Mouse (Mus musculus): ENCODE data around the gene Apobec3.
"Not testable (repeated sequence)": the region's sequence is repeated elsewhere in the genome, so short reads cannot be mapped to it uniquely, and the experiment has no call there.

Apobec3 gene

DNA sequence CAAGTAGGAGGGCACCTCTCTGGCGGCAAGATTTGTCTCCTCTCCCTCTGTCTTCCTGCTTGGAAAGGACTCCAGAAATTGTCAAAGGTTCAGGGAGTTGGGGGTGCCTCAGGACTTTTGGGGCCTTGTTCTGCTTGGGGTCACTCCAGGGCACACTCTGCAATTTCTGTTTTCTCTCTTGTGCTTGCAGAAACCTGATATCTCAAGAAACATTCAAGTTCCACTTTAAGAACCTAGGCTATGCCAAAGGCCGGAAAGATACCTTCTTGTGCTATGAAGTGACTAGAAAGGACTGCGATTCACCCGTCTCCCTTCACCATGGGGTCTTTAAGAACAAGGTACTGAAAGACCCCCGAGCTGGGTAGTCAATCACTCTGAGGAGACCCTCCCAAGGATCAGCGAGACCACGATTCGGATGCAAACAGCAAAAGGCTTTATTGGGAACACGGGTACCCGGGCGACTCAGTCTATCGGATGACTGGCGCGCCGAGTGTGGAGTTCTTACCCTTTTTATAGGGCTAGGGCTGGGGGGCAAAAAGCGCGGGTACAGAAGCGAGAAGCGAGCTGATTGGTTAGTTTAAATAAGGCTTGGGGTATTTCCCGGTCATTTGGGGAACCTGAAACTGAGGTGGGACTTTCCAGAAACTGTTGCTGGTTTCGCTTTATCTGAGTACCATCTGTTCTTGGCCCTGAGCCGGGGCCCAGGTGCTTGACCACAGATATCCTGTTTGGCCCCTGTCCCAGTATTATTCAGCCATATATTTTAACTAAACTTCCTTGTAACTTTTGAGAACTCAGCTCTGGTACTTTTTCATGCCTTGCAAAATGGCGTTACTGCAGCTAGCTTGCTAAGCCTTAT is 4.0 kb downstream of the Apobec3 start:
- peak; percentile 23 to 44 for DNase-seq (ENCODE audit: low spot score in 2 of 2)

DNA sequence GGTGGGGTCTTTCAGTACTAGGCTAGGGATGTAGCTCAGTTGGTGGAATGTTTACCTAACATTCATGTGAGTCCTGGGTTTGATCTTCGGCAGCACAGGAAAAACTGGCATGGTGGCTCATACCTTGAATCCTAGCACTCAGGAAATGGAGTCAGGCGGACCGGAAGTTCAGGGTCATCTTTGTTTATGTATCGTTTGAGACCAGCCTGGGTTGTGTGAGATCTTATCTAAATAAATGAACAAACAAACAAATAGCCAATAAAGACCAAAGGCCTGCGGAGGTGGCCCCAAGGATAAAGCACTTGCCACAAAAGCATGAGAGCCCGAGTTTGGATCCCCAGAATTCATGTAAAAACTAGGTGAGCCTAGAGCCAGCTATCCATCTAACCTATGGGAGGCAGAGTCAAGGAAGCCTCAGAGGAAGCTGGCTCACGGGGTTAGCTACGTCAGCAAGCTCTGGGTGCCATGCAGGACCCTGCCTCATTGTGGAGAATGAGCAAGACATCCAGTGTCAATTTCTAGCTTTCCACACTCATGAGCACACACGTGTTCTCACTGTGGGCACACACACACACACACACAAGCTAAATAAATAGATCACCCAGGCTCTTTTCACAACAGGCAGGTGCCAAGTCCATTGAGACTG is 4.7 kb downstream of the Apobec3 start:
- no peak for DNase-seq (ENCODE audit: low spot score in 2 of 2)

DNA sequence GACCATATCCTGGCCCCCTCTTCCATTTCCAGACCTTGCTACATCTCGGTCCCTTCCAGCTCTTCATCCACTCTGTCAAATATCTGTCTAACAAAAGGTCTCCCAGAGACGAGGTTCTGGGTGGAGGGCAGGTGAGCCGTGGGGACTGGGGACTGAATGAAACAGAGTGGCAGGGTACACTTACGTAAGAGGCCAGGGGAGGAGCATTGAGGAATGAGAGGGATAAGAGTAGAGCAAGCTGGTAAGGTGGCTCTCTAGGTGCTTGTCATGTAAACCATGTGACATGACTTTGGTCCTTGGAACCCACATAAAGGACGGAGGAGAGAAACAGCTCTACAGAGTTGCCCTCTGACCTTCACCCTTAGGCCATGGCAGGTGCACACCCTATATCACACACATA is 7.5 kb downstream of the Apobec3 start:
- DNase-seq (ENCODE audit: low spot score in 2 of 2) = no peak

DNA sequence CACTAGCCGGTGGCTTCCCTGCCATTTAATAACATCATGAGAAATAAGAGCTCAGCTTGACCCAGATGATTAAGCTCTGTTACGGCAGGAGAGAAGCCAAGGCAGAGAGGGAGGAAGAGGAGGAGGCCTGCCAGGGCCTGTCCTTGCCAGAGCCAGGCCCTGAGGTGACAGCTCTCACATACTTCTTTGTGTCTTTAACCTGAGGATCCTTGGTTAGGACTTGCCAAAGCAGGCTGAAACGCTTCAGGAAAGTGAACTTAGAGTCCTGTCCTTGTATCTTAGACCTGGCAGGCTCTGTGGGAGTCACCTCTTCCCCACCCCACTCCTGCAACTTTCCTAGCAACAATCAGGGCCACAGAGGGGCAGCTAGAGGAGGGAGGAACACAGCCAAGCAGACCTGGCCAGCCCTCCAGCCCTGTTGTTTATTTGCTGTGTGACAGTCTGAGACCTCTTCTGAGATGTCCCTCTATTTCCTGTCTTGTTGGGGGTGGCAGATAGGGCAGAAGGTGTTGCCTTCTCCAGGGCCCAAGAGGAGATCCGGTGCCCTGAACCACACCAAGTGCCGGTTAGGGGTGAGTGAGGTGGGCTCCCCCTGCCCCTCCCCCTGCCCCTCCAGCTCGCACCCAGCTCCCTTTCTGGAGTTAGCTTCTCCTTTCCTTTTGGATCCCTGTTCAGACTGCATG is 8.5 kb downstream of the Apobec3 start:
- no peak for DNase-seq (ENCODE audit: low spot score in 2 of 2)

DNA sequence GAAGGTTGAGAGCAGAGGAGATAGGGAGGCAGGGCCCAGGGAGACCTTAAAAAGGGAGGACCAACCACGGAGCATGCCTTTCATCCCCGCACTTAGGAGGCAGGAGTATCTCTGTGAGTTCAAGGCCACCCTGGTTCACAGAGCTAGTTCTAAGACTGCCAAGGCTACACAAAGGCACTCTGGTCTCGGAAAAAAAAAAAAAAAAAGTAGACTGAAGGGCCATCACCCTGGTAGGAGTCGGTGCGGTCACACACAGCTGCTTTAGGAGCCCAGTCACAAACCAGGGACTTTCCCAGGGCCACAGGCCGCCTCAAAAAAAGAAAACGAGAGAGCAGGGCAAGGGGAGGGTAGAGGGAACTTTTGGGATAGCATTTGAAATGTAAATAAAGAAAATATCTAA is 9.3 kb downstream of the Apobec3 start:
- DNase-seq (ENCODE audit: low spot score in 2 of 2) = no peak

DNA sequence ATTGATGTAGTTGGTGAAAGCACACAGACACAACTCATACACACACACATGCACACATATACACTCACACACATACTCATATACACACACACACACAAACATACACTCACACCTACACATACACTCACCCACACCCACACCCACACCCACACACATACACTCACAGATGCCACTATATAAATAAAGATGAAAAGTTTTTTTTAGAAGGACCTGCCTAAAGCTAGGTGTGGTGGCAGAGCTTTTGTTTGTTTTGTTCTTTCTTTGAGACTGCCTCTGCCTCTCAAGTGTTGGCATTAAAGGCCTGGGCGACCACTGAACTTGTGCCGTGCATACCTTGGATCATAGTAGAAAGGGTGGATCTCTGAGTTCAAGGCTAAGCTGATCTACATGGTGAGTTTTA is 9.9 kb downstream of the Apobec3 start:
- DNase-seq (ENCODE audit: low spot score in 2 of 2) = no peak

DNA sequence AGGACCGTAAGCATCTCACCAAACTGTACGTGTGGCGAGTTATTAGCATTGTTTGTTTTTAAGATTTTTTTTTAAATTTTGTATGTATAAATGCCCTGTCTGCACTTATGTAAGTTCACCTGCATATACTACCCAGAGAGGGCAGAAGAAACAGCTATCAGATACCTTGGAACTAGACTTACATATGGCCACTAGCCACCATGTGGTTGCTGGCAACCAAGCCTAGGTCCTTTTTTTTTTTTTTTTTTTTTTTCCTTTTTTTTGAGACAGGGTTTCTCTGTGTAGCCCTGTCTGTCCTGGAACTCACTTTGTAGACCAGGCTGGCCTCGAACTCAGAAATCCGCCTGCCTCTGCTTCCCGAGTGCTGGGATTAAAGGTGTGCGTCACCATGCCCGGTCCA is 11.6 kb downstream of the Apobec3 start:
- DNase-seq (ENCODE audit: low spot score in 2 of 2) = not testable (repeated sequence)

DNA sequence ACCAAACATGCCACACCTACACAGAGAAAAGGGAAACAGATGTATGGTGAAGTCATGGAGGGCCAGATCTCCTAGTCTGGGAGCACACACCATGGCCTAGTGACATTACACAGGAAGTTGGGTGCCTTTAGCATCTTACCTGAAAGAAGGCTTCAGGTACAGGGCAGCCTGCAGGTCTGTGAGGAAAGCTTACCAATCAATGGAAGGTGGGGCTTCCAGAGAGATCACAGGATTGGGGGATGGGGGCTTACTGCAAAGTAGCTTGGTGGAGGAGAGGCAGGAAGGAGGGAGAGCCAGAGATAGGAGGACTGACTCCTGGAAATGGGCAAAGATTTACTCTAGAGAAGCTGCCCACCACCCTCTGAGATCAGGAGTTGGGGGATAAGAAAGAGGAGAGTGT is 12.5 kb downstream of the Apobec3 start:
- DNase-seq (ENCODE audit: low spot score in 2 of 2) = no peak

DNA sequence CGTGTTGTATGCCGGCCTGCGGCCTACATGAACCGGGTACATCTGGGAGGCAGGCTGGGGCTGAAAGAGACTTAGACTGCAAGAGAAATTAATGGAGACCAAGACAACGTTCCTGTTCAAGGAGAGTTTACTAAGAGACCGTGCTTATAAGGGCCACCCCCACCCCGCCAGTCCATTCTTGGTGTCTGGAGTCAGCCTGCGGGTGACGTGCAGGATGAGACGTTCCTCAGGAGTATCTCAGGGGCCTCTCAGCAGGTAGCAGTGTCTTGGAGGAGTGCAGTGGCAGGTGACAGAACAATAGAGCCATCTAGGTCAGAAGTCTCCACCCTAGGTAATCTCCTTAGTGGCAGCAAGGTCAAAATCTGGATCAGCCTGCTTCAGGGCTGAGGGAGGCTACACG is 13.2 kb downstream of the Apobec3 start:
- DNase-seq (ENCODE audit: low spot score in 2 of 2) = not testable (repeated sequence)

DNA sequence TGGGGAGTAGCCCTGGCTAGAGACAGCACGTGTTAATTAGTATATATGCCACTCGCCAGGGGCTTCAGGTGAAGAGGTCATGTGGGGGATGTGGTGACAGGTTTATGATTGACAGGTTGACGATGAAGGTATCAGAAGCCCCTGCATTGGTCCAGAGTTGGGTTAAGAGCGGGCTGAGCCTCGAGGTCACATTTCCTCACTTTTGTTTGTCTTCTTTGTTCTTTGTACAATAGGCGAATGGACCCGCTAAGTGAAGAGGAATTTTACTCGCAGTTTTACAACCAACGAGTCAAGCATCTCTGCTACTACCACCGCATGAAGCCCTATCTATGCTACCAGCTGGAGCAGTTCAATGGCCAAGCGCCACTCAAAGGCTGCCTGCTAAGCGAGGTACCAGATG is 13.8 kb downstream of the Apobec3 start:
- no peak for DNase-seq (ENCODE audit: low spot score in 2 of 2)

DNA sequence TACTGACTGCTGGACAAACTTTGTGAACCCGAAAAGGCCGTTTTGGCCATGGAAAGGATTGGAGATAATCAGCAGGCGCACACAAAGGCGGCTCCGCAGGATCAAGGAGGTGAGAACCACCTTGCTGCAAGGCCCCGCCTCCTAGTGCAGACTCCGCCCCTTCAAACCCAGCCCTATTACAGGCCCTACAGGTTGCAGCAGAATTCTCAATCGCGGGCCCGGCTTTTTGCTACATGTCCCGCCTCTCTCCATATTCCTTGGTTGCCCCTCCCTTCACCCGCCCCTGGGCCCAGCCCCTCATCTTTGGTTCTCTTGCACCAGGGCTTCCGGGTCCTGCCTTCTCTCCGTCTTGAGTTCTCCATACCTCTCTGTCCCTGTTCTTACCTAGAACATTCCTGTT is 15.4 kb downstream of the Apobec3 start:
- no peak for DNase-seq (ENCODE audit: low spot score in 2 of 2)

DNA sequence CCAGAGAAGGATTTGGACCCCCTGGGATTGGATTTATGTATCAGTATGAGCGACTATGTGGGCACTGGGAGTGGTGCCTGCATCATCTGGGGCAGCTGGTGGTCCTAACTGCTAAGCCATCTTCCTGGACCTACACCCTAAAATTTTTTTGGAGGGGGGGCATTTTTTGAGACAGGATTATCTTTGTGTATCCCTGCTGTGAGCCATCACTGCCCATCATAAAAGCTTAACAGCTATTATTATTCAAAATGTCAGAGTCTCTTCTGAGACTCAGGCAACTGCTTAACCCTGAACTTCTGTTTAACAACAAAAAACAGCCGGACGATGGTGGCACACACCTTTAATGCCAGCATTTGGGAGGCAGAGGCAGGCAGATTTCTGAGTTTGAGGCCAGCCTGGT is 17.5 kb downstream of the Apobec3 start:
- not testable (repeated sequence) for DNase-seq (ENCODE audit: low spot score in 2 of 2)

DNA sequence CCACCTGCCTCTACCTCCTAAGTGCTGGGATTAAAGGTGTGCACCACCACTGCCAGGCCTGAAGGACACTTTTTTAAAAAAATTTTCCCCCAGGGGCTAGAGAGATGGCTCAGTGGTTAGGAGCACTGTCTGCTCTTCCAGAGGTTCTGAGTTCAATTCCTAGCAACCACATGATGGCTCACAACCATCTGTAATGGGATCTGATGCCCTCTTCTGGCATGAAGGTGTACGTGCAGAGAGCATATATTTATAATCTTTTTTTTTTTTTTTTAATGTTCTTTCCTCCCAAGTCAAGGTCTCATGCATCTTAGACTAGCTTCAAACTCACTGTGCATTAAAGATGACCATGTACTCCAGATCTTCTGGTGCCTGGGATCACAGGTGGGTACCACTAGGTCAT is 19.4 kb downstream of the Apobec3 start:
- not testable (repeated sequence) for DNase-seq (ENCODE audit: low spot score in 2 of 2)

DNA sequence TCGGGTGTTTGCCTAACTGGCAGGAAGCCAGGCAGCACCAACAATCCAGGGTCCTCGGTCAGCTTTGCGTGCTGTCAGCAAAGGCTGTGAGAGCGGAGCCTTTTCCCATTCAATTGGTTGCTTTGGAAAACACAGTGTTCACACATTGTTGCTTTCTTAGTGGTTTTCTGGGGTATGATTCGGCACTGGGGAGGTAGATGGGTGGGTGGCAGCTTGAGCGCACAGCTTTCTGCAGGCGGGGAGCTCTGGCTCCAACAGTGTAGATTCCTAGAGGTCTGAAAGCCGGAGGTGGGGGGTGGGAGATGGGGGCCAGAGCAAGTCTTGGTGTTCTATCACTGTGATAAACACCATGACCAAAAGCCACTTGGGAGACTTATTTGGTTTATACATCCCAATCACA is 19.9 kb downstream of the Apobec3 start:
- no peak for DNase-seq (ENCODE audit: low spot score in 2 of 2)

DNA sequence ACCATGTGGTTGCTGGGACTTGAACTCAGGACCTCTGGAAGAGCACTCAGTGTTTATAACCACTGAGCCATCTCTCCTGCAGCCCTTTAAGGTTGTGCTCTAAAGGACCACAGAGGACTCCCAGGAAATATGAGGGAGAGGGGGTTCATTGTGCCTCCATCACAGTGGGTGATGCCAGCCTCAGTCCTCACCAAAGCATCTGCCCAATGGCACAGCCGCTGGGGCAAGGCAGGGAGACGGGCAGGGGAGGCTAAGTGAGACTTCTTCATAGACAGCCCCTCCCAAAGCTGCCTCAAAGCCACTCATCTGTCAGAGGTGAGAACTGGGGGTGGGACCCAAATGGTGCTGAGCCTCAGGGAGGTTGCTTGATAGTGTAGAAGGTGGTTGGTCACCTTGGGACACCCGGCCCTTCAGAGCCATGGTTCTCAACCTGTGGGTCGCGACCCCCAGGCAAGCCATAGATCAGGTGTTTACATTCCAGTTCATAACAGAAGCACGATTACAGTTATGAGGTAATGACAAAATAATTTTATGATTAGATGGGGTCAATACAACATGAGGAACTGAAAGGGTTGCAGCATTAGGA is 22.4 kb downstream of the Apobec3 start:
- DNase-seq (ENCODE audit: low spot score in 2 of 2) = no peak

DNA sequence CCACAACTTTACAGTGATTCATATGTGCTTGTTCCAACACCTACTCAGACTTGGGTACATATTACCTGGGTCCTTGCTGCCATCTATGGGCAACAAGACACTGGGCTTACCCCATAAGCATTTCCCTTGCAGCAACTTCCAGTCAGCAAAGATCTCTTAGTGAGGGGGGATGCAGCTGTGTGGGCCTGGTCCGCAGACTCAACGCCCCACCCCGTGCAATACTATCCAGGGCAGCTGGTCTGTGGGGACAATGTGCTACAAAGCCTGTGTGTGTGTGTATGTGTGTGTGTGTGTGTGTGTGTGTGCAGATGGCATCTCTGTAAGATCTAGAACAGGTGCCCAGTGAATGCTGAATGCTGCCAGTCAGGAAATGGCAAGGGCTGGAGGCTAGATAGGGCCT is 22.9 kb downstream of the Apobec3 start:
- no peak for DNase-seq (ENCODE audit: low spot score in 2 of 2)

DNA sequence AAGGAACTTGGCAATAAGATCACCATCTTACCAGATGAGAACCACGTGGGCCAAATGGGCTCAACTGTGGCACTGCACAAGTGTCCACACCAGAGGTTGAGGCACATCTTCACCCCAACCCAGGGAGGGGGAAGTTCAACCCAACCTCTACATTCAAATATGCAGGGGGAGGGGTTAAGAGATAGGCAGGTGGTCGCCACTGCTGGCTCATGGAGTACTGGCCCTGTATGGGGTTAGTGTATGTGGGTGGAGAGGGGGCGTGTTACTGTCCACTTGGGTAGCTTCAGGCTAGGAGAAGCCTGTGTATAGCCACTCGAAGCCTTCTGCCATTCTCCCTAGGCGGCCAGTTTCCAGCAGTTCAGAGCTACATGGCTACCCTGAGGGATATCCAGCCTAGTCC is 24.7 kb downstream of the Apobec3 start:
- no peak for DNase-seq (ENCODE audit: low spot score in 2 of 2)

DNA sequence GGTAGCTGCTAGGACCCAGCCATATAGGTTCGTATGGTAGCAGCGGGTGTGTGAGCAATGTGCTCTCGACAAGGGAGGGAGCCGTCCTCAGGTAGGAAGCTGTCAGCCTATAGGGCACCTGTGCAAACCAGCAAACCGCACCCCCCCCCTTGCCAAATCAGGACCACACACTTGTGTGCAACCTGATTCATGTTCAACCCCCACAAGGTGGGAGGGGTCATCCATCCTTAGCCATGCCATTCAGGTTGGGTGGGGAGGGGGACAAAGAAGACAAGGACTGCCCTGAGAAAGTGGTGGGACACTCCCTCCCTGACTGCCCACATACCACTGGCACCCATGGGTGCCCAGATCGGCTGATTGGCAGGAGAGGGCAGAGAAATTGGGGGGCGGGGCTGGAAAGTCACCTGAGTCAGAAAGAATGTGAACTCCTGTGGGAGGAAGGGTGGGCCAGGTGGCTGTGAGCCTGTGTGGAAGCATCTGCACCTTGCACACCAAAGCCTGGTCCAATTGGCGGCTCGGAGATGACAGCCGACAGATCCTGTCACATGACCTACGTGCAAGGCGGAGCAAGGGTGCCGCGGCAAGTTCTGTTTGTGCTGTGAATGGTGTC is 25.8 kb downstream of the Apobec3 start:
- DNase-seq (ENCODE audit: low spot score in 2 of 2) = no peak

DNA sequence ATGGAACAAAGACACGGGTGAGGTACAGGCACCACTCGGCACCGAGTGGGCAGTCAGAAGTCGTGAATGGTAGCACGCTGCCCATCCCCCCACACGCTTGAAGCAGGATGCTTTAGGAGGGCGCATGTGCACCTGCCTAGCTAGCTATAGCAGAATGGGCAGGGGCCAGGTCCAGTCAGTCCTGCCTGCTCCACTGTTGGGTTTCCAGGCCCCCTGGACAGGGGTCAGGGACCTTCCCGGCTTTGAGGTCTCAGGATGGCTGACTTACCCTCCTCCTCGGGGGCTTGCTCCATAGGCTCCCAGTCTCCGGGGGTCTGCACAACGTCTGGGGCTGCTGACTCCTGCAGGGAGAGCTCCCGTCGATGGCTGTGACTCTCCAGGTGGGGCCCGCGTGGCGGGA is 27.0 kb downstream of the Apobec3 start:
- DNase-seq (ENCODE audit: low spot score in 2 of 2) = no peak

DNA sequence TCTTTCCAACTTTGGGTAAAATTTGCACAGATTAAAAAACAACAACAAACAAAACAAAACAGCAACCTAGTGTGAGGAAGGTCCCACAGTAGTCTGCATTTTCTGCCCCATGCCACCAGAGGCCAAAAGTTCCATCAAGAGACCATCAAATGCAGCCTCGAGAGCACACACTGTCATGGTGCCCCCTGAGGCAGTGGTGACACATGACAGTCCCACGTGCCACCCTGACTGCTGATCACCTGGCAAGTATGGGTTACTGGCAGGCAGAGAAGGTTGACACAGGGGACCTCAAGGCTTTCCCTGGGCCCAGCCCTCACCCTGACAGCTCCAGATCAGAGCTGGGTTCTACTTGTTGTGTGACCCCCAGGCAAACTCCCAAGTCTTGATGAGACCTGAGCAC is 28.3 kb downstream of the Apobec3 start:
- DNase-seq (ENCODE audit: low spot score in 2 of 2) = no peak

DNA sequence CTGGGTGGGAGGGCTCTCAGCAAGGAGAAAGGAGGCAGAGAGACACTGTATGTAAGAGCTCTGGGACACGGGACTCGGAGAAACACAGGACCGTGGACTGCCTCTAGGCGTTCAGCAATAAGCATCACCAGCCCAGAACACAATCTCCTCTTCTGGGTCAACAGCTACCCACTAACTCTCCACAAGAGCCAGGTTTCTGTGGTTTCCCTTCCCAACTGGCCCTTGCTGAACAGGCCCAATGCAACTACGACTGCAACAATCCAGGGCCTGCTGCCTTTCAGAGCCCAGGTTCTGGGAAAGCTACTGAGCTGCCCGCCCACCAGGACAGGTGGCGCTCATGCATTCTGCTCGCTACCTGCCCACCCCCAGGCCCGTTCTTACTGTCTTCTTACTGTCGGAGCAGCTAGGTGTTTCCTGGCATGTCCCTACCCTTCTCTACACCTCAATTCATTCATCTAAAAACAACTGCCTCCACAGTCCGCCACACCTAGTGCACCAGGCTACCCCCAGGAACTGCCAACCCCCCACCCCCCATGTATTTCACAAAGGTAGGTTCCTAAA is 35.5 kb downstream of the Apobec3 start:
- no peak for DNase-seq (ENCODE audit: low spot score in 2 of 2)

DNA sequence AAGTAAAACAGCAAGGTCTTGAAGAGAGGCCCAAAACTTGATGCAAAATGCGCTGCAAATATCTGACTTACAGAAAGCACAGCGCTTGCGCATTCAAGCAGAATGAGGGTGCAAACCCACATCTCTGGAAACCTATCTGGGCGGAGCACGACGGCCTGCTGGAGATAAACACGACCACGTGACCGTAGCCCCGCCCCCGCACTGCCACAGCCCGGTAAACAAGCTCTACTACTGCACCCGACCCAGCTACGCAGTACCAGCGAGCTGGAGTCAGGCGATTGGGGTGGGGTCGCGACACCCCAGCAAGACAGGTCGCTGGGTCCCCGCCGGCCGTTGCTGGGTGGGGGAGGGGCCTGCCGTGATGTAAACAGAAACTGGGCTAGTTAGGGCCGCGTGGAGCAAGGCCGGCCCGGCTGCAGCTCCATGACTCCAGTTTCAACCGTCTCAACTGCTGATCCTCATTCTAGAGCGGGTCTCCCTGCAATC is 36.2 kb downstream of the Apobec3 start:
- DNase-seq (ENCODE audit: low spot score in 2 of 2) = peak; percentile 96
